Mouse (Mus musculus): ENCODE measurements at regions not wholly inside any gene's neighbourhood (a gene's known extent, or its start where the extent isn't known, plus 50 kb on each side); places are given as distances from the start of the nearest gene placed in this dataset.

DNA sequence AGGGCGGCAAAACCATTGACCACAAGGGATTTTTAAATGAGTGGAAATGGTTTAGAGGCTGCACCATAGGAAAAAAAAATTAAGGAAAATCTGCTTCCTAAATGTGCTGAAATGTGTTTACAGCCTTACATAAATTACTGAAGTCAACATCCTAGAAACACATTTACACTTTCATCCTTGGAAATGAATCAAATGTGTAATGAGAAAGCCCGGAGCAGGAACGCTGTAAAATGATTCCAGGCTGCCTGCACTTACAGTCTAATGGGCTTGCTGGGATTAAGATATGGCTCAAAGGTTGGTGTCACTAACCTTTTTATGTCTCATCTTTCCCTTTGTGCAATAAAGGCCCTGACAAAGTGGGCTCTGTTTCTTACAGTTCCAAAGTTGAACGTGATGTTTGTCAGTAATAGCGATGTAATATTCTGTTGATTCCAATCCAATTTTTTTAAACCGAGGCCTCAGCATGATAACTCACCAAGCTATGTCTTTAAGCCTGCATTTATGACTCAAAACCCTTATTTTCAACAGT, 172.1 kb upstream of the B3gat2 start:
- DNase-seq (ENCODE audit: low read depth, low spot score), result no peak

DNA sequence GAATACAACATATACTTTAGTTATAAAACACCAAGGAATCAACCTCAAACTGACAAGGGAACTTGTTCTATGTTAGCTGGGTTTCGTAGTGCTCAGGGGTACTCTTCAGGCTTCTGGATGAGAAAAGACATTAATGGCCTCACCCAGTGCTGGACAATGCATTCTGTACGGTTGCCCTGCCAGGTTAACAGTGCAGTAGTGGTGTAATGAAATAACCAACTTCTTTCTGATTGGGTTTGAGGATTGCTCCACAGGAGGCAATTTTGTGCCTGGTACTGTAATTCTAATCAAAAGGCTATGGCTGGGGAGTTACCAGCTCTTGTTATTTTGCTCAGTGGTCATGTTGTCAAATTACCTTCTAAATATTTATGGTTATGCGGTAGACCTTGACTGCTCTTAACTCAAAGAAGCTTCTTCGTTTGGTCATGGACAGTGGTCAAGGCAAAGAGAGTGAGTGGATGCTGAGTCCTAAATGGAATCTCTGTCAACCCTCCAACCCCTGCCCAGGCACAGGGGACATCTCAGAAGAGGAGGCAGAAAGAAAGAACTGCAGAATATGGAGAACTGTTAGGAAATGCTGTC, 158.8 kb upstream of the B3gat2 start:
- DNase-seq (ENCODE audit: low read depth, low spot score), result no peak

DNA sequence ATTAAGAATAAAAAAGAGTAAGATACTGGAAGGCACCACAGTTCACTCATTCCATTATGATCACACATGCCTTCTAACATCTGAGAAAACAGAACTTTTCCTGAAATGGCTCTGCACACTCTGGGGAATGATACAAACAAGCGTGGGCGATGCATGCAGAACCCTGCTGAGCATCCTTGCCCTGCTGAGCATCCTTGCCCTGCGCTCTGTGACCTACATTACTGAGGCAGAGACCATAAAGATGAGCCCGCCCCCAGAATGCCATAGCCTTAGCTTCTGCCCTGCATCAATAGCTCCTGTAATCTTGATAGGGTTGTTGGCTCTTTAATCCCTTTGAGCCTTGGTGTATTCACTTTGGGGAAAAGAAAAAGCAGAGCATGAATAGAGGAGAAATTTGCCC, 132.2 kb upstream of the B3gat2 start:
- no peak for DNase-seq (ENCODE audit: low read depth, low spot score)

DNA sequence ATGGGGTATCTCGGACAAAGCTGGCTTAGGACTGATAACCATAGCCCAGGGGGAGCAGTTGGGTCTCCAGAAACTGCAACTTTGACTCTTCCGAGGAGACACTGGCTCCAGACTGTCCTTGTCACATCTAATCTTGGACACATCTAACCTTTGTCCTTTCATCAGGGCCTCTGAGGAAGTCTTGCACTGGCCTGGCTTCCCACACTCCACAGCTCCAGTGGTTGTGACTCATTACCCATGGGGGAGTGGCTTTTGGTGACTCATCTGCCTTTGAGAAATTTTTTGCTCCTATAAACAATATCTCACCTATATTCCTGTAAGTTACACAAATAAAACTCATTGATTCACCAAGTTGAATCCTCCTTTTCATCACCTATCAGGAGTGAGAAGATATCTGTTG, 116.5 kb upstream of the B3gat2 start:
- DNase-seq (ENCODE audit: low read depth, low spot score), result no peak

DNA sequence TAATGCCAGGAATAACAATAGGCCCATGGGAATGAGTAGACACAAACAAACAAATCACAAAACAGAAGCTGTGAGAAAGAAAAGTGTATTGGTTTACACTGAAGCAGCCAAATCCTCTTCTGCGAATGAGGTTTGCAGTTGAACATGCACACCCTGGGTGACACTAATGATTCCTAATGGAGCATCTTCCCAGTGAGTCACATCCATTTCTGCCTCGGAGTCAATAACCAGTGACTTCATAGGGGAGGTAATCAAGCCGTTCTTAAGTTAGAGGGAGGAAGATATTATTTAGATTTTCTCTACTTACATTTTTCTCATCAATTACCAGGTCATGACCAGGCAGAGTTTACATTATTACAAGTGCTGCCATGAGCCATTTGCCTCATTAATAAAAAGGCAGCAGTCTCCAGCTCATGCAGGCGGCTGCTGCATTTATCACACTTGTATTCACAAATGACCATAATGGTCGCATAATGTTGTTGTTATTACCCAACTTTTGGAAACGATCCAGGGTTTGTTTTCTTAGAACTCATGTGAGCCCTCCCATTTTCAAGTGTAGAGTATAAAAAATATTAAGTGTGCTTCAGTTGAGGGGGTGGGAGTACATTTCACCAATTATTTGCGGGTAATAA, 112.6 kb upstream of the B3gat2 start:
- no peak for DNase-seq (ENCODE audit: low read depth, low spot score)

DNA sequence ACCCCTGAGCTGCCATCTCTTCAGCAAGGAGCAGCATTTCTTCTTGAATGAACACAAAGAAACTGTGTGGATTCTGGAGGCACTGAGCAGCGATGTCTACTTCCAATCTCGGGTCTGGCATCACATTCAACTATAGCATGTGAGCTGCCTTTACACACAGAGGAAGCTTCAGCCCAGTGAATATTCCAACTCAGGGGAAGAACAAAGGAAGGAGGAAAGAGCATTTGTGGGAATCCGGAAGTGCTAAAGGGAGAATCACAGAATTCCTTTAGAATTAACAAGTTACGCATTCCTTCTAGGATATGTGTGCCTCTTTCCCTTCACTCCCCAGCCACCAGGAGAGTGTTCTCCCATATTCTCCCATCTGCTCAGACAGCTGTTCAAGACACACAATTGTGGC, 111.7 kb upstream of the B3gat2 start:
- no peak for DNase-seq (ENCODE audit: low read depth, low spot score)

DNA sequence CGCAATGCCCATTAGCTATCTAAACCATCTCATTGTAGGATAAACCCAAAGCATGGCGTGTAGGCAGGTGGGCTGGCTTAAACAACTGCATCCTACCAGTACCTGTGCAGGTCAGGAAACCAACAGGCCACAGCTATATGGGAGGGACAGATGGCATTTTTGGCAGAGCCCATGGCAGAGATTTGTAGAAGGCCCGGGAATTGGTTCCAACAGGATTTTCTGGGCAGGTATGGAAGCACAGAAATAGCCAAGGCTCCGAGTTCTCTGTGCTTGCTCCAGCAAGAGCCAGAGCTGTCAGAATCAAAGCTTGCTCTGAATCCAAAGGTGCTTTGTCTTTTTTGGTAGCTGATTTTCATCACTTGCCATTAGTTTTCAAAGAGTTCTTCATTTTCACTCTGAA, 107.9 kb upstream of the B3gat2 start:
- no peak for DNase-seq (ENCODE audit: low read depth, low spot score)

DNA sequence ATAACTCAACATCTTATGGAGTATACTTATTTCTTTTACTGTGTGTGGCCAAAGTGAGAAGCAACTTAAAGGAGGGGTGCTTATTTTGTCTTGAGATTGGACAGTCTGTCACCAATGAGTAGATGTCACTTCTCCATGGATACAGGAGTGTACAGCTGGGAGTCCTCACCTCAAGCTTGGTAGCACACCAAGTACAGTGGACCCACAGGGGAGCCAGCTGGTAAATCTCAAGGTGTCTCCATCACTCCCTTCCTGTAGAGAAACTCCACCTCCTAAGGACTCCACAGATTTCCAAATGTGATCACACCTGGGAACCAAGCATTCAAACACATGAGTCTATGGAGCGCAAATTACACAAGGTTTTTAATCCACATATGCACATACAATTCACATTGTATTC, 105.8 kb upstream of the B3gat2 start:
- no peak for DNase-seq (ENCODE audit: low read depth, low spot score)

DNA sequence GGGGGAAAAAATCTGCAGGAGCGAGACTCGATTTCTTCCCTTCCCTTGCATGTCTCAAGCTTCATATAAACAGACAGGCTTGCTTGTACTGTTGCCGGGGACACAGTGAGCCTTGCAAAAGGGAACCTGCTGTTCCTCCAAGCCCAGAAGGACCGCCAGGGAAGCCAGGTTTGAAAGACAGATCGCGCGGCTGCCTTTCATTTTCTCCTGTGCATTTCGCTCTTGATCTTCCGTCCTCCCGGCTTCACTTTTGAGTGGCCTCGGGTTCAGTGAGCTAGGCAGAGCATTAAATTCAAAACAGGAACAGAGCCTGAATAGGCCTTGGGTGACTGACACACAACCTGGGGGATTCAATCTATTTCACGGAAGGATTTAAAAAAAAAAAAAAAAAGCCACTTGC, 105.3 kb upstream of the B3gat2 start:
- DNase-seq (ENCODE audit: low read depth, low spot score), result no peak

DNA sequence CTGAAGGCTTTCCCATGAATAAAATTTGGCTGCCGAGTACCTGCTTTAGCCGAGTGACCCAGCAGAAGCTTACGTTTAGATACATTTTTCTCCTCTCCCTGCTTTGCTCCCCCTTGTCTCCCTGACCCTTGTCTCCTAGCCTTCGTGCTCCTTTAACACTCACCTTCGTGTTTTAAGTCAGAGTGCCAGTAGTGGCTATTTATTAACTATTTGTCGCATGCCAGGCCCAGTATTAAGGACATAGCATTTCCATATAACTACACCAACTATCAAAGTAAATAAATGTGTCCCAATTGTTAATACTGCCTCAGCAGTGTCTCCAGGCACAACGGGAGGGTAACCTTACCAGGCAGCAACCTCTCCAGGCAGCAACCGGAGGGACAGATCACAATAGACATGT, 104.8 kb upstream of the B3gat2 start:
- no peak for DNase-seq (ENCODE audit: low read depth, low spot score)

DNA sequence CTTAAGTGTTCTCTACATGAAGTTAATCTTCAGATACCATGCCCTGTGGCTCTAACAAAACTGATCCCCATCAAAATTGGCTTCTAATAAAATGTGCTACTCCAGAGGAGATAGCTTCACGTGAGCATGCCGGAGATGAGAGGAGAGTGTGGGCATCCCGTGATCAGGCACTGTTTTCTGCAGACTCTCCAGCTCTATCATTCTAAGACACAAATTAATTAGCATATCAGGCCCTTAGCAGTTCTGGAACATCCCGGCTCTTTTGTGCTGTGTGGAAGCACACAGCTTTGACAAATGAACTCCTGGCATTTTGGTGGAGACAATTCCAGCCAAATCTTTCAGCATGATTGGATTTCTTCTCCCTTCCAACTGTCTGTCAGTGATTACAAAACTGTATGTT, 91.0 kb upstream of the B3gat2 start:
- DNase-seq (ENCODE audit: low read depth, low spot score), result no peak

DNA sequence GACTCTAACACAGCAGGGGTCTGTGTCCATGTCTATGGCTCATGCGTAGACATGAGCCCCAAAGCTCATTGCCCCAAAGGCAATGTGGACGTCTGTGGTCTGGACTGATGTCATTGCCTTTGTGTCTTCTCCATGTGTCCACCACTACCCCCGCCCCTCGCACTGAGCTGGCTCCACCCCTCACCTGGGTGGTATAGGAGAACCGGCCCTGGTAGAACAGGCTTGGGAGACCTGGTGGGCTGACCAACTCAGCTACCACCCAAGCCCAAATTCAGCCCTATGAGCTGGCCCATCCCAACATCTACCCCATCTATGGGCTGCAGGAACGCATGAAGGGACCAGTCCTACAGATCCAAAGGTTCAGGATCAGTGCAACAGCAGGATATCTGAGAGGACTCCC, 87.2 kb upstream of the B3gat2 start:
- DNase-seq (ENCODE audit: low read depth, low spot score), result no peak

DNA sequence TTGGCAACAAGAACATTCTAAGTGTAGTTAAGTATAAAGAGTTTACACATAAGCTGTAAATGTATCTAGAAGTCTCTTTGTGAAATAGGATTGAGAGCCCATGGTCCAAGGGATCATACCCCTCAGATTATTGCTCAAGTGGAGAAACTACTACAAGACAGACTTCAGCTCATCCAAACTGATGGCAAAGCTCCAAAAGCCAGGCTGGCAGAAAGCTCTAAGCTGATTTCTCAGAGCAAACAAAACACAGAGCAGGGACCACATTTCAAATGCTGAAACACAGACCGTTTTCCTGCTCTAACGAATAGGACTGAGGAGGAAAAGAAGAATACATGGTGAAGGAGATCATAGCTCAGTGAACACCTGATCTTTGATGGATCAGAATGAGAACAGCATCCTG, 85.3 kb upstream of the B3gat2 start:
- DNase-seq (ENCODE audit: low read depth, low spot score), result no peak

DNA sequence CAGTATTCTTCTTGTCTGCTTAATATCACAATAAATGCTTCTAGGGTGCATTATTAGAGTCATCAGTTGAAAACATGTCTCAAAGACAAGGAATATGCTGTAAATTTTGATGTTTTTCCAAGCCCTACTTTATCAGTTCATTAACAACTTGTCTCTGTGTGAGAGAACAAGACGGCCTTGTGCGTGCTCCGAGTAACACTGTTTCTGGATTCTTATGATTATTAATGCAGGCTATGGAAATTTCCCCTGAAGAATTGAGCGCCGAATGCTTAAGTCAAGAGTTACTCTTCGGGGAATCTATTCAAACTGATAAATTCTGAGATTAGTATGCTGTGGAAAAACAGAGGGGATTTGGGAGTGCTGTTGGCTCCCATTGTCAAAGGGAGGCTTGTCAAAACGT, 72.2 kb upstream of the B3gat2 start:
- DNase-seq (ENCODE audit: low read depth, low spot score), result no peak

DNA sequence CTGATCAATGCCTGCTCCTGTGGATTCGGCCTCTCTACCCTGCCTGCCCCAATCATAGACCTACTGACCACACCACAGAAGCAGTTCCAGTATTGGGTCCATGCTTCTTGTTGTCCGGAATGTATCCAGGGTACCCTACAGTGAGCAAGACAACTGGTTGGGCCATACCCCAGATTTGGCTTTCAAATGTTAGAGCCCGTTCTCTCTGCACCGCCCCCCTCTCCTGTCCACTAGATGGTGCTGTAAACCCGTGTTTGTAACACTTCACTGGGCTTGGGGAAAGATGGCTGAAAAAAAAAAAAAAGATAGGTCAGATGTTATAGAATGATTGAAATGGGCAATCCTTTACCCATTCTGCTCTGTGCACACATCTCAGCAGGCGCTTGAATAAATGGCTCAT, 56.1 kb upstream of the B3gat2 start:
- DNase-seq (ENCODE audit: low read depth, low spot score), result peak; percentile 1

DNA sequence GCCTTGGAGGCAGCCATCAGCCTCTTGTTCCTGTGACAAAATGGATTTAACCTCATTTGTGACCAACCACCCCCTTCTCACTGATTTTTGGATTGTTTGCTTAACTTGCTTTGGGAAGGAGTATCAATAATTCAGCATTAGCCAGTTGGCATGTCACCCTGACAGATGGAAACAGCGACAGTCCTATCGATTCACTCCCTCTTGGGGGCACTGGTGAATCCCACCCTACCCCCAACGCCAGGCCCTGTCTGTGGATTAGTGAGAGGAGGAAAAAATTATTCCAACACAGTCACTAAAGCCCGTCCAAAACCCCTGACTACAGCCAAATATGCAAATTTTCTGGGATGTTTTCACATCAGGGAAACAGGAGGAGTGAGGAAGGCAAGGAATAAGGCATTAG, 55.1 kb upstream of the B3gat2 start:
- no peak for DNase-seq (ENCODE audit: low read depth, low spot score)

All from CD4-positive, CD25-positive, alpha-beta regulatory T cell, adult 2 months (primary cell).